Comparison of ENCODE assay signal across 21 mouse cellular contexts in genomic region chr14:76478076-76478475, GRCm38 (mm10).
DNase-seq lines count a peak whose midpoint lies in the region; ATAC-seq and TF ChIP-seq lines count a peak whose summit lies in the region.
"Had no signal": no experiment of that assay in that cellular context is flagged by ENCODE, and none has a peak within 500 bp of the region (broad histone marks: within the 10 kb centered on the region; RNA-seq: fewer than 3 reads in every experiment).

No protein-coding gene starts in this region.

- no peak for ATAC-seq in heart, embryonic 12.5 days (ENCODE audit: insufficient number of reproducible peaks, low FRiP score)
- ATAC-seq in lung, postnatal 0 days: 0 out of 2 replicates have a peak, but pooled peaks have one; percentile 12
- no peak for ATAC-seq in forebrain, embryonic 16.5 days
- ATAC-seq: activated CD4-positive, CD25-positive, alpha-beta regulatory T cell, adult 4 months; CD4-positive, CD25-positive, alpha-beta regulatory T cell, adult 4 months; forebrain, postnatal 0 days; hindbrain, postnatal 0 days had no signal

- H3K4me2 ChIP-seq in heart, embryonic 12.5 days: no peak overlapping the region
- H3K4me2 ChIP-seq in lung, postnatal 0 days (replicated peaks; ENCODE audit: low read depth, low read length): no peak overlapping the region
- H3K4me2 ChIP-seq in forebrain, embryonic 16.5 days (ENCODE audit: low read length): no peak overlapping the region
- H3K4me2 ChIP-seq: embryonic facial prominence, embryonic 12.5 days; forebrain, embryonic 12.5 days had no signal

- intact Hi-C loops in left cerebral cortex, adult 2 months (cut with DNase I): loop anchor here (10.0 kb wide), 1 partner anchor 583 kb away; no protein-coding TSS in a partner anchor

- H3K9me3 ChIP-seq in heart, embryonic 10.5 days: no peaks in the 10 kb centered on the region
- no peaks in the 10 kb centered on the region for H3K9me3 ChIP-seq in heart, embryonic 12.5 days (replicated peaks)
- H3K9me3 ChIP-seq in lung, postnatal 0 days (ENCODE audit: low read length): no peaks in the 10 kb centered on the region
- no peaks in the 10 kb centered on the region for H3K9me3 ChIP-seq in forebrain, embryonic 16.5 days (ENCODE audit: control insufficient read depth, low read length)
- H3K9me3 ChIP-seq: embryonic facial prominence, embryonic 12.5 days; forebrain, embryonic 12.5 days; heart, embryonic 13.5 days had no signal

- no peak overlapping the region for H3K4me3 ChIP-seq in heart, embryonic 10.5 days
- no peak overlapping the region for H3K4me3 ChIP-seq in heart, embryonic 12.5 days
- no peak overlapping the region for H3K4me3 ChIP-seq in lung, postnatal 0 days (ENCODE audit: low read depth, low read length)
- H3K4me3 ChIP-seq in left cerebral cortex, adult 2 months: no peak overlapping the region
- no peak overlapping the region for H3K4me3 ChIP-seq in forebrain, embryonic 16.5 days (replicated peaks; ENCODE audit: low read length)
- H3K4me3 ChIP-seq: embryonic facial prominence, embryonic 12.5 days; forebrain, embryonic 12.5 days; heart, adult 2 months; heart, embryonic 13.5 days had no signal

- no peak for DNase-seq in heart, embryonic 10.5 days (ENCODE audit: low spot score)
- DNase-seq in lung, postnatal 0 days (ENCODE audit: low spot score): no peak
- DNase-seq in lung, postnatal 25 days (ENCODE audit: low spot score): no peak
- peak; percentile 29 for DNase-seq in NIH3T3 (ENCODE audit: low read depth)
- DNase-seq in left cerebral cortex, adult 2 months (ENCODE audit: extremely low spot score in 1 of 2, low spot score in 2 of 2): no peak
- DNase-seq: B cell, adult 2 months; cerebellum, adult 11-12 months; cerebellum, adult 9-10 months; cerebellum, postnatal 25 days; forebrain, postnatal 0 days; gastrocnemius, postnatal 14 days; heart, adult 2 months; heart, postnatal 36 days had no signal

- H3K4me1 ChIP-seq in heart, embryonic 10.5 days: peaks cover 22% of the 10 kb centered on the region
- peaks cover 27% of the 10 kb centered on the region for H3K4me1 ChIP-seq in heart, embryonic 12.5 days (replicated peaks)
- H3K4me1 ChIP-seq in lung, postnatal 0 days (ENCODE audit: insufficient read depth, low read depth, low read length): 0 out of 2 replicates have a peak, but pooled peaks cover 3% of the 10 kb centered on the region
- H3K4me1 ChIP-seq in forebrain, embryonic 16.5 days (replicated peaks; ENCODE audit: control insufficient read depth, insufficient read depth, low read length): peaks cover 7% of the 10 kb centered on the region

- no peak for TF ChIP-seq CTCF in lung, postnatal 0 days (IDR thresholded peaks at IDR 0.05)
- TF ChIP-seq CTCF in left cerebral cortex, adult 2 months (IDR thresholded peaks at IDR 0.05): no peak

- H3K36me3 ChIP-seq in heart, embryonic 10.5 days: no peaks in the 10 kb centered on the region
- no peaks in the 10 kb centered on the region for H3K36me3 ChIP-seq in heart, embryonic 12.5 days
- H3K36me3 ChIP-seq in lung, postnatal 0 days (ENCODE audit: insufficient read depth, low read length): no peaks in the 10 kb centered on the region
- no peaks in the 10 kb centered on the region for H3K36me3 ChIP-seq in forebrain, embryonic 16.5 days (ENCODE audit: control insufficient read depth, insufficient read depth)
- H3K36me3 ChIP-seq: embryonic facial prominence, embryonic 12.5 days; forebrain, embryonic 12.5 days; heart, embryonic 13.5 days had no signal

- H3K9ac ChIP-seq in heart, embryonic 12.5 days: no peak overlapping the region
- H3K9ac ChIP-seq in lung, postnatal 0 days (replicated peaks; ENCODE audit: low read depth): no peak overlapping the region
- H3K9ac ChIP-seq in forebrain, embryonic 16.5 days (replicated peaks; ENCODE audit: low read depth, low read length): no peak overlapping the region
- H3K9ac ChIP-seq: embryonic facial prominence, embryonic 12.5 days; forebrain, embryonic 12.5 days; forebrain, postnatal 0 days; heart, embryonic 13.5 days had no signal

- no peak for TF ChIP-seq EP300 in lung, postnatal 0 days (IDR thresholded peaks at IDR 0.05)

- H3K27me3 ChIP-seq in heart, embryonic 10.5 days (ENCODE audit: insufficient read depth, poor library complexity, severe bottlenecking): no peaks in the 10 kb centered on the region
- H3K27me3 ChIP-seq in heart, embryonic 12.5 days (replicated peaks): no peaks in the 10 kb centered on the region
- no peaks in the 10 kb centered on the region for H3K27me3 ChIP-seq in lung, postnatal 0 days (replicated peaks; ENCODE audit: insufficient read depth, low read length)
- H3K27me3 ChIP-seq in forebrain, embryonic 16.5 days (replicated peaks; ENCODE audit: control insufficient read depth, insufficient read depth, low read length): no peaks in the 10 kb centered on the region
- H3K27me3 ChIP-seq: embryonic facial prominence, embryonic 12.5 days; forebrain, embryonic 12.5 days; heart, embryonic 13.5 days had no signal

- WGBS in heart, embryonic 10.5 days: 68% methylated on average over 2 of the region's 2 CpGs
- 69% methylated on average over 2 of the region's 2 CpGs for WGBS in heart, embryonic 12.5 days
- 39% methylated on average over 2 of the region's 2 CpGs for WGBS in lung, postnatal 0 days
- WGBS in forebrain, embryonic 16.5 days: 76% methylated on average over 2 of the region's 2 CpGs

- 0 out of 2 replicates have a peak overlapping the region, but pooled peaks have one; percentile 42 for H3K27ac ChIP-seq in heart, embryonic 10.5 days
- no peak overlapping the region for H3K27ac ChIP-seq in heart, embryonic 12.5 days (ENCODE audit: poor library complexity, severe bottlenecking)
- H3K27ac ChIP-seq in lung, postnatal 0 days (ENCODE audit: low read length): no peak overlapping the region
- no peak overlapping the region for H3K27ac ChIP-seq in left cerebral cortex, adult 2 months
- H3K27ac ChIP-seq in forebrain, embryonic 16.5 days (ENCODE audit: low read length): no peak overlapping the region
- H3K27ac ChIP-seq: embryonic facial prominence, embryonic 12.5 days; forebrain, embryonic 12.5 days; heart, adult 2 months; heart, embryonic 13.5 days; hindbrain, postnatal 0 days had no signal
